Mouse (Mus musculus) liver, embryonic 14 days (tissue): ENCODE measurements around the gene Jhy. TPM values are rescaled to one million over a fixed set of nuclear protein-coding genes. Genes with fewer than 3 reads are reported as not detected.

Experiments
- polyA plus RNA-seq: library from polyadenylated mRNA; depleted of rRNA; stranded (reverse); fragments of >200 nt; gene quantifications from 2 replicates; pipeline ENCODE4 v1.2.3, GENCODE M21; 2012; rRNA removed

The Jhy gene
- polyA plus RNA-seq, result 0.05 and 0.06 TPM in 2 replicates

GRCm38 (mm10) chr9:40963586-40964417 is at the start of gene Jhy:
TSS of gene Jhy (minus strand) at chr9:40964118.

GRCm38 (mm10) chr9:41004415-41004814 is 40.5 kb upstream of the Jhy start, which contains the start of gene Crtam:
TSS of gene Crtam (minus strand) at chr9:41004628.

GRCm38 (mm10) chr9:40873556-40874470 is 90.1 kb downstream of the Jhy start, which contains the start of gene Bsx:
TSS of gene Bsx (plus strand) at chr9:40874127.

Other genes starting within 250 kb of the Jhy start
- gene Hspa8, start 163.1 kb downstream of the Jhy start, polyA plus RNA-seq, result 1,109 and 1,266 TPM in 2 replicates
- not detected in 2 replicates for gene Bsx, start 90.0 kb downstream of the Jhy start, polyA plus RNA-seq
- gene Crtam, start 40.5 kb upstream of the Jhy start, polyA plus RNA-seq, result 0.03 and 0.09 TPM in 2 replicates
- gene Ubash3b, start 197.6 kb upstream of the Jhy start, polyA plus RNA-seq, result 3.5 and 3.6 TPM in 2 replicates